Mouse (Mus musculus) embryonic fibroblast, embryonic 13.5 days (primary cell): ENCODE results near the gene Ush2a. TPM values are rescaled to one million over a fixed set of nuclear protein-coding genes. Genes with fewer than 3 reads are reported as not detected.

Source experiments
- H3K27ac ChIP-seq: 2 replicates; pipeline ENCODE4 v1.5.1; 2012; ENCODE audit warnings: low read length, control low read depth, inconsistent platforms; ENCODE audit not compliant: insufficient read depth
- H3K4me1 ChIP-seq: 2 replicates; pipeline ENCODE4 v1.6.1; 2011; ENCODE audit warnings: low read length; ENCODE audit not compliant: control insufficient read depth, insufficient read depth
- H3K4me3 ChIP-seq: 2 replicates; pipeline ENCODE4 v1.5.1; 2011; ENCODE audit warnings: mild to moderate bottlenecking, control low read depth, low read length; ENCODE audit not compliant: insufficient read depth
- CTCF ChIP-seq: IDR thresholded peaks from 2 replicates; pipeline ENCODE4 v1.5.1; 2011; ENCODE audit warnings: mild to moderate bottlenecking, control low read depth, low read length, moderate library complexity, borderline replicate concordance; ENCODE audit not compliant: insufficient read depth
- POLR2A ChIP-seq: IDR thresholded peaks from 2 replicates; pipeline ENCODE4 v1.6.1; 2011; ENCODE audit warnings: low read depth, mild to moderate bottlenecking, control low read depth, low read length, moderate library complexity
- polyA plus RNA-seq: library from polyadenylated mRNA; stranded (reverse); fragments of >200 nt; gene quantifications from 2 replicates; pipeline ENCODE4 v1.2.4, GENCODE M21; 2011; ENCODE audit warnings: low read depth; ENCODE audit not compliant: missing spikeins, insufficient read length

Ush2a gene
- polyA plus RNA-seq, 1 experiment, result not detected

- no peak for TF ChIP-seq POLR2A
- no peak for TF ChIP-seq CTCF
- Histone ChIP-seq H3K4me1 (no peaks in the 10 kb centered on the region; the same call in 1 of the 2 replicates), H3K4me3 (no peak overlapping the region), H3K27ac (no peak overlapping the region)
Measured at GRCm38 (mm10) chr1:188456466-188457175, 194.8 kb downstream of the Ush2a start.

GRCm38 (mm10) chr1:188457221-188458008 lies 195.6 kb downstream of the Ush2a start:
- H3K27ac ChIP-seq, result no peak overlapping the region
- no peak for TF ChIP-seq POLR2A
- TF ChIP-seq CTCF, result no peak
- no peak overlapping the region for H3K4me3 ChIP-seq
- no peaks in the 10 kb centered on the region; the same call in 1 of the 2 replicates for H3K4me1 ChIP-seq

DNA sequence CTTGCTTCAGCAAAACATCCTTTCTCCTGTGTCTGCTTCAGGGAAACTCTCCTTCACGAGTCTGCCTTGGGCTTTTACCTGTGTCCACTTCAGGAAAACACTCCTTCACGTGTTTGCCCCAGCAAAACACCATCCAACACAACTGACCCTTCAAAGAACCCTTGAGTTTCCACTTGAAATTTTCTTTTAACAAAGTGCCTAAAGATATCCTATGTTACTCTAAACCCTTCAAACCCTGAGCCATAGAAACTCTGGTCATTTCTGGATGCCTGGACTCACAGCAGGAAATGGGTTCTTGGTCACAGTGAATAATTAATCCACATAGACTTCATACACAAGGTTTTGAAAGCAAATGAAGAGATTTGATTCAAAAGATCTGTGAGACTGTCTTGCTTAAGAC lies 199.4 kb downstream of the Ush2a start:
- H3K4me3 ChIP-seq, result no peak overlapping the region
- no peak for TF ChIP-seq CTCF
- no peak for TF ChIP-seq POLR2A
- no peak overlapping the region for H3K27ac ChIP-seq
- no peaks in the 10 kb centered on the region; the same call in 1 of the 2 replicates for H3K4me1 ChIP-seq

- H3K4me1 ChIP-seq, result no peaks in the 10 kb centered on the region
- H3K27ac ChIP-seq, result no peak overlapping the region
- H3K4me3 ChIP-seq, result no peak overlapping the region
- no peak for TF ChIP-seq POLR2A
- no peak for TF ChIP-seq CTCF
Measured at GRCm38 (mm10) chr1:188464653-188465052, 202.8 kb downstream of the Ush2a start.

DNA sequence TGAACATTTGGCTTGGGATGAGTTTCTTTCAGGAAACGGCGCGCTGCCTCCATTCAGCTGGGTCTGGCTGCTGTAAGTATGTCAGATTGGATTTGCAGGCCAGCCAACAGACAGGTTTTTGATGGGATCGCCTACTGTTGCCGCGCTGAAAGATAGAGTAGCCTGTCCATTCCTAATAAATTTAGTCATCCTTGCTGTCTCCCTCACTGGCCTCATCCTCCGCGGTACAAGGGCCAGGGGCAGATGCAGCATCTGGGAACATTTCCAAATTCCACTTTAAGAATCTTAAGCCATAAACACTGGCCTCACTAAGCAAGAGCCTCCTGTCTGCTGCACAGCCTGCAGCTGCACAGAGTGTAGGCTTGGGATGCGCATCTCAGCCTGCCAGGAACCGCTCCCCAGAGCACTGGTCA lies 206.6 kb downstream of the Ush2a start:
- Histone ChIP-seq H3K4me3 (no peak overlapping the region), H3K4me1 (no peaks in the 10 kb centered on the region), H3K27ac (no peak overlapping the region)
- no peak for TF ChIP-seq POLR2A
- TF ChIP-seq CTCF, result no peak

DNA sequence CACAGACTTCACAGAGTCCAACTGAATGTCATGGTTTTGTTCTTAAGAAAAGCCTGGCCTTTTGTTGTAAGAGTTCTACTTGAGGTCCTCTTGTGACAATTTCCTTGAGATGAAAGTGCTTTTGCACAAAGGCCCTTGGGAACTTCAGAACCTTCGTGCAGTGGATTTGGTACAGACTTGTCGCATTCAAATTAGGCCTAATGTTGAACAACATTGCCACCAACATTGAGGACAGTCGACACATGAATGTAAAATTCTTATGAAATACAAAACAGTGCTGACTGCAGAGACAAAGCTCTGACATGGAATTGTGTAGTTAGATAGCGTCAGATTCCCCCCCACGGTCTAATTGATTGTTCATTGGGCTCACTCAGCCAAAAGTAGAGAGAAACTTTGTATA lies 243.1 kb downstream of the Ush2a start:
- TF ChIP-seq CTCF (no peak), POLR2A (no peak)
- Histone ChIP-seq H3K4me3 (no peak overlapping the region), H3K27ac (no peak overlapping the region), H3K4me1 (no peaks in the 10 kb centered on the region)

DNA sequence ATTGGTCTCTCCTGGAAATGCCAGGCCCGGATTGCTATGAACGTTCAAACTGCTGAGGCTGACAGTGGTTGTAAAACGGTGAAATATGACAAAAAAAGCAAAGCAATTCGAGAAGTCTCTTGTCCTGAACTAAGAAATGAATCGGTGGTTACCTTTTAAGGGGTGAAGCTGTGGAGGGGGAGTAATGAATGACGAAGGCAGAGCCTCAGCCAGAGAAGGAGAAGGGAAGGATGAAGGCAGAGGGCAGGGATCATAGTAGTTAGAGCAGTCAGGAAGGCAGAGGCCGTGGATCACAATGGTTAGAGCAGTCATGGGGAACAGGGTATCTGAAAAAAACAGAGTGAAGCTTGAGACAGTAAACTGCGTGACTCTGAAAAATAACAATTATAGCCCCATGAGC lies 257.0 kb downstream of the Ush2a start:
- no peak overlapping the region for H3K27ac ChIP-seq
- no peaks in the 10 kb centered on the region for H3K4me1 ChIP-seq
- H3K4me3 ChIP-seq, result no peak overlapping the region
- TF ChIP-seq POLR2A, result no peak
- TF ChIP-seq CTCF, result no peak

DNA sequence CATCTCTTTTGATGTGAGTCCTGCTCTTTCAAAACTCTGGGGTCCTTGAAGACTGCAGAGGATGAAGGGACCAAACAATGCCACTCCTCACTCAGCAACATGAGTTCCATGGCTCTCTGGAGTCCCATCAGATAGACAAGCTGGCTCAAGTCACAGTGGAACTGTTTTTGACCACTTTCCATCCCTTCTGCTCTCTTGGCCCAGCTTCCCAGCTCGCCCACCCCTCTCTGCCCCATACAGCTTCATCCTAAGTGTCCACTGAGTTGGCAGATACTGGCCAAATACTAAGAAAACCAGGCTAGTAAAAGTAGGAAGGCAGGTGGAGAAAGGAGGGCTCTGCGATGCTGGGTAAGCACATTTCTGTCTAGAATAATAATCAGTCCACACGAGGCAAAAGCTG lies 265.6 kb downstream of the Ush2a start:
- Histone ChIP-seq H3K4me3 (no peak overlapping the region), H3K27ac (no peak overlapping the region), H3K4me1 (no peaks in the 10 kb centered on the region)
- TF ChIP-seq POLR2A, result no peak
- no peak for TF ChIP-seq CTCF

- TF ChIP-seq CTCF (no peak), POLR2A (no peak)
- no peak overlapping the region for H3K4me3 ChIP-seq
- no peaks in the 10 kb centered on the region for H3K4me1 ChIP-seq
- H3K27ac ChIP-seq, result no peak overlapping the region
Measured at GRCm38 (mm10) chr1:188529606-188530131, 267.8 kb downstream of the Ush2a start.

DNA sequence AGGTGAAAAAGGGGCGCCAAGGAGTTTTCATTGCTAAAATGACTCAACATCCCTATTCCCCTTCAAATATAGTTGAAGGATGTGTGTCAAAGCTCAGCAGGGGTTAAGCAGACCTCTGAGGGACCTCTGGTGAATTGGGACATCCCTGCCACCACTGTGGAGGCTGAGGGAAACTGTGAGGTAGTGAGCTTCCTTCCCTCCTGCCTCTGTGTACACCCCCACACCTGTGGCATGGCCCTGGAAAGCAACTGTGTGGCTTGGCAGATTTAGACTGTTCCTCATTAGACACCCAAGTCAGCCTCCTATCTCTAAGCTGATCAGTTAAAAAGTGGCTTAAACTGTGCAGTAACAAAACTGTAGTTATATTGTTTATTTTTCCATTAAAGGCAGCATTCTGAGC lies 275.2 kb downstream of the Ush2a start:
- H3K4me3 ChIP-seq, result no peak overlapping the region
- no peak for TF ChIP-seq CTCF
- TF ChIP-seq POLR2A, result no peak
- no peaks in the 10 kb centered on the region for H3K4me1 ChIP-seq
- no peak overlapping the region for H3K27ac ChIP-seq
